Mouse (Mus musculus) CD4-positive naive resting alpha-beta T cell, adult 57 days (primary cell): ENCODE data around the gene Abhd17a. TPM values are rescaled to one million over a fixed set of nuclear protein-coding genes. Genes with fewer than 3 reads are reported as not detected.

Experiments used
- total RNA-seq: library from RNA; stranded (reverse); gene quantifications from one replicate; pipeline ENCODE4 v1.2.4, GENCODE M21; 2023

Gene Abhd17a
- 51.8 TPM for total RNA-seq

GRCm38 (mm10) chr10:80589879-80590854 is at the start of gene Abhd17a:
Gene Abhd17a (minus strand): TSS chr10:80590341.

GRCm38 (mm10) chr10:80622661-80623456 is 32.7 kb upstream of the Abhd17a start, which contains the start of gene Csnk1g2:
Gene Csnk1g2 (plus strand): TSS chr10:80622838.

GRCm38 (mm10) chr10:80605721-80606120 is 15.6 kb upstream of the Abhd17a start, which contains the start of gene Gm49322:
Gene Gm49322 (plus strand): TSS chr10:80606021.

DNA sequence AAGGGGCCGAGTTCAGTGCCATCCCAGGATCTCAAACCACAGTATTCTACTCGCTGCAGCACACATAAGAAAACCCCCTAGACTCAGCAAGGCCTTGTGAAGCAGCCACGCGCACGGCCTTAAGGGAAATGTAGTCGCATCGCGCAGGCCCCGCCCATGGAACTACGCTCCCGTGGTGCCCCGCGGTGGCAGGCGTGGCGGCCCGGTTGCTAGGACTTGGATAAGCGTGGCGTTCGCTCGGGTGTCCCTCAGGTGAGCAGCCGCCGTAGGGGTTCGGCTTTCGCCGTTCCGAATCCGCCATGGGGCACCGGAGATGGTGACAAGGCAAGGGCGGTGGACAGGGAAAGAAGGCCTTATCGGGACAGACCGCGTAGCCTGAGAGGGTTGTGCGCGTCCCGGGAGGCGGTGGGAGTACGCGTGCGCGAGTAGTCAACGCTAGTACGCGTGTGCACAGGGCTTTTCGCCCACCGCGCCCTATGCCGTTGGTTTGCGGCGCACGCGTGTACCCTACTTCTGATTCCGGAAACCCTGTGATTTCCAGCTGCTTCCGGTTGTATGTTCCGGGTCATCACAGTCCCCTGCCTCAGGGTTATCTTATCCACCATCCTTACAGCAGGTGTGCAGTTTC is 12.7 kb upstream of the Abhd17a start, which contains the start of the genes Scamp4 and Adat3:
Scamp4 (plus strand) TSS at position 175 of the 628 bp plus-strand sequence.
Adat3 (plus strand) TSS at position 183 of the 628 bp plus-strand sequence.

GRCm38 (mm10) chr10:80577195-80578130 is 12.7 kb downstream of the Abhd17a start, which contains the start of gene Klf16:
Gene Klf16 (minus strand): TSS chr10:80577321.

GRCm38 (mm10) chr10:80561116-80561944 is 28.8 kb downstream of the Abhd17a start, which contains the start of gene Rexo1:
Gene Rexo1 (minus strand): TSS chr10:80561560.

GRCm38 (mm10) chr10:80538710-80539394 is 51.3 kb downstream of the Abhd17a start, which contains the start of gene Atp8b3:
Gene Atp8b3 (minus strand): TSS chr10:80539124.

Other genes starting within 250 kb of the Abhd17a start
- gene Adamtsl5, start 241.9 kb downstream of the Abhd17a start, total RNA-seq, result not detected
- not detected for gene Plk5, start 233.9 kb downstream of the Abhd17a start, total RNA-seq
- gene Mex3d, start 202.7 kb downstream of the Abhd17a start, total RNA-seq, result 10.8 TPM
- 108 TPM for gene Mbd3, start 190.8 kb downstream of the Abhd17a start, total RNA-seq
- 54.4 TPM for gene Uqcr11, start 183.5 kb downstream of the Abhd17a start, total RNA-seq
- gene Tcf3, start 156.7 kb downstream of the Abhd17a start, total RNA-seq, result 94.2 TPM
- not detected for gene Onecut3, start 95.5 kb downstream of the Abhd17a start, total RNA-seq
- gene Atp8b3, start 51.2 kb downstream of the Abhd17a start, total RNA-seq, result not detected
- 136 TPM for gene Rexo1, start 28.8 kb downstream of the Abhd17a start, total RNA-seq
- 27.8 TPM for gene Klf16, start 13.0 kb downstream of the Abhd17a start, total RNA-seq
- 51.3 TPM for gene Scamp4, start 12.5 kb upstream of the Abhd17a start, total RNA-seq
- gene Adat3, start 12.5 kb upstream of the Abhd17a start, total RNA-seq, result 7.8 TPM
- gene Gm49322, start 15.7 kb upstream of the Abhd17a start, total RNA-seq, result 5.4 TPM
- 206 TPM for gene Csnk1g2, start 32.5 kb upstream of the Abhd17a start, total RNA-seq
- gene Btbd2, start 66.7 kb upstream of the Abhd17a start, total RNA-seq, result 26.8 TPM
- 304 TPM for gene Mknk2, start 87.8 kb upstream of the Abhd17a start, total RNA-seq
- gene Mob3a, start 111.6 kb upstream of the Abhd17a start, total RNA-seq, result 150 TPM
- gene Izumo4, start 111.8 kb upstream of the Abhd17a start, total RNA-seq, result 62.9 TPM
- gene Ap3d1, start 151.9 kb upstream of the Abhd17a start, total RNA-seq, result 126 TPM
- 82.2 TPM for gene Dot1l, start 164.9 kb upstream of the Abhd17a start, total RNA-seq
- gene Sf3a2, start 207.9 kb upstream of the Abhd17a start, total RNA-seq, result 63.1 TPM
- 116 TPM for gene Plekhj1, start 208.3 kb upstream of the Abhd17a start, total RNA-seq
- gene Amh, start 214.9 kb upstream of the Abhd17a start, total RNA-seq, result 2.4 TPM
- gene Jsrp1, start 223.2 kb upstream of the Abhd17a start, total RNA-seq, result not detected
- gene Oaz1, start 236.3 kb upstream of the Abhd17a start, total RNA-seq, result 545 TPM